Mouse (Mus musculus) frontal cortex, adult 2 months (tissue): ENCODE data around the gene Il6st. TPM values are rescaled to one million over a fixed set of nuclear protein-coding genes. Genes with fewer than 3 reads are reported as not detected.

Experiments used
- DNase-seq, 2 experiments: peaks; one replicate each; pipeline ENCODE4 v3.0.0; 2022; ENCODE audit warnings: low spot score in 1 of 2; ENCODE audit errors: extremely low spot score in 1 of 2
- polyA plus RNA-seq: library from polyadenylated mRNA; depleted of rRNA; stranded (reverse); fragments of >200 nt; gene quantifications from 2 replicates; pipeline ENCODE4 v1.2.3, GENCODE M21; 2012

Il6st gene
- polyA plus RNA-seq, 1 experiment: 27.2 TPM

- no peak for DNase-seq
Observed at GRCm38 (mm10) chr13:112440668-112441067, 23.2 kb upstream of the Il6st start.

GRCm38 (mm10) chr13:112442867-112443529 lies 20.9 kb upstream of the Il6st start:
- no peak for DNase-seq

GRCm38 (mm10) chr13:112447108-112447665 lies 16.7 kb upstream of the Il6st start:
- no peak for DNase-seq

- no peak for DNase-seq
Observed at GRCm38 (mm10) chr13:112450210-112450609, 13.7 kb upstream of the Il6st start.

- no peak for DNase-seq
Observed at GRCm38 (mm10) chr13:112457366-112457765, 6.5 kb upstream of the Il6st start.

GRCm38 (mm10) chr13:112458016-112458415 lies 5.9 kb upstream of the Il6st start:
- no peak for DNase-seq

- no peak for DNase-seq
Observed at GRCm38 (mm10) chr13:112458435-112459018, 5.3 kb upstream of the Il6st start.

- no peak for DNase-seq
Observed at GRCm38 (mm10) chr13:112459956-112460355, 3.9 kb upstream of the Il6st start.

- no peak for DNase-seq
Observed at GRCm38 (mm10) chr13:112462411-112462987, 1.4 kb upstream of the Il6st start.

- no peak for DNase-seq
Observed at GRCm38 (mm10) chr13:112463337-112463802, 500 bp upstream of the Il6st start.

- DNase-seq: no peak
Observed at GRCm38 (mm10) chr13:112464626-112465287, 887 bp downstream of the Il6st start.

- no peak for DNase-seq
Observed at GRCm38 (mm10) chr13:112465585-112465984, 1.7 kb downstream of the Il6st start.

- DNase-seq: no peak
Observed at GRCm38 (mm10) chr13:112466136-112466945, 2.5 kb downstream of the Il6st start.

- no peak for DNase-seq
Observed at GRCm38 (mm10) chr13:112466946-112467255, 3.0 kb downstream of the Il6st start.

GRCm38 (mm10) chr13:112467384-112467783 lies 3.5 kb downstream of the Il6st start:
- DNase-seq: no peak

- no peak for DNase-seq
Observed at GRCm38 (mm10) chr13:112469491-112469890, 5.6 kb downstream of the Il6st start.

GRCm38 (mm10) chr13:112471201-112471600 lies 7.3 kb downstream of the Il6st start:
- no peak for DNase-seq

GRCm38 (mm10) chr13:112472401-112473023 lies 8.6 kb downstream of the Il6st start:
- DNase-seq: no peak

GRCm38 (mm10) chr13:112473757-112474755 lies 10.2 kb downstream of the Il6st start:
- DNase-seq: no peak
